Mouse (Mus musculus): ENCODE results near the gene Hist1h4n.

Hist1h4n gene

DNA sequence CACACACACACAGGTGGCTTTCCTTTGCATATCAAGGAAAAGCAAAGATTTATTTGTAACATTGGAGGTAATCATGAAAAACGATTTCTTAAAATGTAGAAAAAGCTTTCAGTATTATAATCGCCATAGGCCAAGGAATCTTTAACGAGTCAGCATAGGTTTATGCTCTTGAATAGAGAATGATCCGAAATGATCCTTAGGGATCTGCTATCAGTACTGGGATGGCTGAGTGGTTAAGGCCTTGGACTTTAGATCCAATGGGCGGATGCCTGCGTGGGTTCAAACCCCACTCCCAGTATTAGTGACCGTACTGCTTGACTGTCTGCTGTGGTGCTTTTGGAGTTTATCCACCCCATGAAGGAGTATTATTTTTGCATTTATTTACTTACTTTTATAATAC lies 36.4 kb downstream of the Hist1h4n start:
- DNase-seq (ENCODE audit: low spot score in 2 of 2) = no peak

DNA sequence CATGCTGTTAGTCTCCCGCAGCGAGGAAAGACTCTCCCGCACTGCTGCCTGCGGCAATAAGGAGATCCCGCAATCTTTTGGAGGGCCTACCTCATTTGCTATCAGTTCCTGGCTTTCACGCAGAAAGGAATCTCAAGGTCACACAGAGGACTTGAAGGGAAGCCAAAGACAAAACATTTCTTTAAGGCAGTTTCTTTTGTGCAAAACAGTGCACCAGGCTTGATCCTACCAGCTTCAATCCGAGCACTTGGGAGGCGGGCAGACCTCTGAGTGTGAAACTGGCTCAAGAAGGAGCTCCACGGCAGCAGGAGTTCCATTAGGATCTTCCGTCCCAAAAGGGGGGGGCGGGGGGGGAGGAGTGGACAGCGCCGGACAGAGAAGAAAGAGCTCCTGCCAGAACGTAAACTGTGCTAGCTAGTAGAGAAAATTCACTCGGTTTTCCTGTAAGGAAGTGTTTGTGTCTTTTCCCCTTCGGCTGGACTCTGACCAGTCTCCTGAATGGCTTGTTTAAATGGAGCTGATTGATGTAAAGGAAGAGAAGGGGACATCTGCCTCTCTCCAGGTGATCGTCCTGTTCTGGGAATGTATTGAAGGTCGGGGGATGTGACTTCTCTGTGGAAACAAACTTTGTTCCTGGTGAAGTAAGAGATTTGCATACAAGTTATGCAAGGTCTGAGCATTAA lies 41.3 kb downstream of the Hist1h4n start:
- DNase-seq (ENCODE audit: low spot score in 2 of 2) = no peak

- no peak for DNase-seq (ENCODE audit: low spot score in 2 of 2)
Measured at GRCm38 (mm10) chr13:21789925-21790324, 42.1 kb downstream of the Hist1h4n start.

GRCm38 (mm10) chr13:21787760-21788593 lies 44.0 kb downstream of the Hist1h4n start:
- DNase-seq (ENCODE audit: low spot score in 2 of 2) = no peak

DNA sequence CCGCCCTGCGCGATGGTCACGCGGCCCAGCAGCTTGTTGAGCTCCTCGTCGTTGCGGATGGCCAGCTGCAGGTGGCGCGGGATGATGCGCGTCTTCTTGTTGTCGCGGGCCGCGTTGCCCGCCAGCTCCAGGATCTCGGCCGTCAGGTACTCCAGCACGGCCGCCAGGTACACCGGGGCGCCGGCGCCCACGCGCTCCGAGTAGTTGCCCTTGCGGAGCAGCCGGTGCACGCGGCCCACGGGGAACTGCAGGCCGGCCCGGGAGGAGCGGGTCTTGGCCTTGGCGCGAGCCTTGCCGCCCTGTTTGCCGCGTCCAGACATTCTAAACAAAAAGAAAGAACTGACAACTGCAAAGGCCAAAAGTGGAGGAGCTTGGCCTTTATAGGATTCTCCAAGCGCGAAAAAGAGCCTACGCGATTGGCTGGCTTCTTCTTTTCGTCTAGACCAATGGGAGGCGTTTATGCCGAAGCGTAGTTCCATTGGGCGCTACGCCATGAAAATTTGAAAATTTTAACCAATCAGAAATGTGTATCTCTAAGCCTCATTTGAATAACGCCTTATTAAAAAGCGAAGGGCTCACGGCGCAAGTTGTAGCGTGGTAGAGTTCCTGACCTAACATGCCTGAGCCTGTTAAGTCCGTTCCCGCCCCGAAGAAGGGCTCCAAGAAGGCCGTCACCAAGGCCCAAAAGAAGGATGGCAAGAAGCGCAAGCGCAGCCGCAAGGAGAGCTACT lies 44.9 kb downstream of the Hist1h4n start, which contains the start of the genes Hist1h2an and Hist1h2bp:
Gene Hist1h2an, minus strand, starts transcription at position 320 of the 731 bp plus-strand sequence.
Gene Hist1h2bp, plus strand, starts transcription at position 563 of the 731 bp plus-strand sequence.
- peak; percentile 86 to 91 for DNase-seq (ENCODE audit: low spot score in 2 of 2)

DNA sequence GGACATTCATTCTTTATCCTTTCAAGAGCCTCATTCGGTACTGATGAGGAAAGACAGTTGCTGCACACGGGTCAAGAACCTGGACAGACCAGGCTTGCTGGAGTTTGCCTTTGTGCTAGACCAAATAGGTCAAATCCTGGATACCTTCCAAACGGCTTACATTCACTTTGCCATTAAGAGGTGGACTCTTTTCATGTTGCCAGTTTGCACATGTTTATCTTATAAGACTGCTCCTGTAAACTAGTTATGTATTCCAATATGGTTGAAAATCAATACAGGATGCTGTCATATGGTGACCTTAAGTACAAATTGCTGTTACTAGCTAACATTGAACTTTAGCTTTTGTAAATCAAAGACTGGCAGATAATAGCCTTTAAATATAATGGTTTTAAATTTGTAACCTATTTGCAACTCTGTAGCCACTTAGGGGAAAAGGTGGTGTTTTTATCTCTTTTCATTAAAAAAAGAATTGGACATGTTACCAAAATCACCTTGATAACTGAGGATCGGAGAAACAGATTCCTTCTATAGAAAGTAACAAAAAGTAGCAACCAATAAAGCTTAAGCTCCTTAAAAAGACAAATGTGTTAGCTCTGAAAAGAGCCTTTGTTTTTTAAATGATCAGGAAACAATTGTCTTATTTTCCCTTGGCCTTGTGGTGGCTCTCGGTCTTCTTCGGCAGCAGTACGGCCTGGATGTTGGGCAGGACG lies 45.7 kb downstream of the Hist1h4n start:
- peak in 1 of 2 experiments; percentile 32 for DNase-seq (ENCODE audit: low spot score in 2 of 2)

DNA sequence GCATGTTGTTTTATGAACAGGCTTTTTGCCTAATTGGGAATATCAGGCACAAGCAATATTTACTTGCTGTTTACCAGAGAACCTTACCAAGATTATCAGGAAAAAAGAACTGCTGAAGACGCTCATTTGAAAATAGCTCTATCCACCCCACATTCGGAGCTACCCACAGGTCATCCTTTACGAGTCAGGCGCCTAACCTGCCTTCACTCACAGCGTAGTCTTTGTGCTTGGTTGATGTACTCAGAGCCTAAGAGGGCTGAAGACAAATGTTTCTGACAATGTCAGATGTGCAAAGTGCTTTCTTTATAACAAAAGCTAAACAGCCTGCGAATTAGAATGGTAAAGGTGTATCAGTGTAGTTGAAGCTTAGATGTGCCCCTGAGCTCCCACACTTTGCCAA lies 47.7 kb downstream of the Hist1h4n start:
- DNase-seq (ENCODE audit: low spot score in 2 of 2) = peak in 1 of 2 experiments; percentile 16

DNA sequence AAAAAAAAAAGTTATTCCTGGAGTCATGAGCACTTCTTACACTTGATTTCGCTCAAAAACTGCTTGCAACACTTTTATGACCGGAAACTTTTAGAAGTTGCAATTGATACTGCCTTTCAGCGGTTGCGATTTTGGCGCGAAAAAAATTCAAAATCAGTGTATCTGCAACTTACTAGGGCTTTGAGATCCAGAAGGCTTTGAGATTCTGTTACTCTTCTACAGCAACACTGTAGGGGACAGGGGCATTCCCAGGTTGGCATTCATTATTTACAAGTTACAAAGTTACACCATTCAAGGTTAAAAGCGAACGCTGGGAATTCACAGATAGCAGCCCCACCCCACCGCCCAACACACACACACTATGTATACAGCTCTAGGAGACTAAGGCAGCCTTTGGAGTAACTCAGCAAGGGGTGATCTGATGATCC lies 48.2 kb downstream of the Hist1h4n start:
- peak; percentile 64 to 76 for DNase-seq (ENCODE audit: low spot score in 2 of 2)

- peak; percentile 74 to 86 for DNase-seq (ENCODE audit: low spot score in 2 of 2)
Measured at GRCm38 (mm10) chr13:21783255-21783617, 48.8 kb downstream of the Hist1h4n start, which contains the start of gene Hist1h3i. Gene Hist1h3i (minus strand): TSS chr13:21783370.

- peak; percentile 58 to 78 for DNase-seq (ENCODE audit: low spot score in 2 of 2)
Measured at GRCm38 (mm10) chr13:21782361-21783254, 49.4 kb downstream of the Hist1h4n start.
